Mouse (Mus musculus) hindlimb bud, embryonic 11.5 days (tissue): ENCODE measurements around the gene Pla2g12a.

ENCODE experiments used
- DNase-seq: peaks from one replicate; pipeline ENCODE4 v3.0.0-alpha.2; 2012; ENCODE audit warnings: low read depth, low spot score; ENCODE audit errors: extremely low spot score

The Pla2g12a gene

GRCm38 (mm10) chr3:129896591-129896990 lies 18.2 kb downstream of the Pla2g12a start:
- DNase-seq, result no peak

GRCm38 (mm10) chr3:129898886-129899285 lies 20.5 kb downstream of the Pla2g12a start:
- DNase-seq, result no peak

- DNase-seq, result peak; percentile 47
These were observed 22.9 kb downstream of the Pla2g12a start, which contains the start of gene Casp6 for GRCm38 (mm10) chr3:129901271-129901809. Gene Casp6 (plus strand): TSS chr3:129901425.

GRCm38 (mm10) chr3:129903369-129903768 lies 25.0 kb downstream of the Pla2g12a start:
- no peak for DNase-seq

- DNase-seq, result no peak
These were observed 25.5 kb downstream of the Pla2g12a start for GRCm38 (mm10) chr3:129903866-129904265.

- DNase-seq, result no peak
These were observed 26.2 kb downstream of the Pla2g12a start for GRCm38 (mm10) chr3:129904381-129905132.

GRCm38 (mm10) chr3:129912025-129912424 lies 33.6 kb downstream of the Pla2g12a start:
- DNase-seq, result no peak

- DNase-seq, result no peak
These were observed 34.8 kb downstream of the Pla2g12a start for GRCm38 (mm10) chr3:129913241-129913640.

- DNase-seq, result no peak
These were observed 39.0 kb downstream of the Pla2g12a start for GRCm38 (mm10) chr3:129917424-129917823.

GRCm38 (mm10) chr3:129918434-129918833 lies 40.0 kb downstream of the Pla2g12a start:
- DNase-seq, result no peak

GRCm38 (mm10) chr3:129923581-129923980 lies 45.2 kb downstream of the Pla2g12a start:
- no peak for DNase-seq

- DNase-seq, result no peak
These were observed 47.5 kb downstream of the Pla2g12a start for GRCm38 (mm10) chr3:129925861-129926260.

- no peak for DNase-seq
These were observed 51.9 kb downstream of the Pla2g12a start for GRCm38 (mm10) chr3:129930213-129930778.

- DNase-seq, result no peak
These were observed 54.0 kb downstream of the Pla2g12a start for GRCm38 (mm10) chr3:129932443-129932842.

- no peak for DNase-seq
These were observed 58.2 kb downstream of the Pla2g12a start for GRCm38 (mm10) chr3:129936561-129936960.

- DNase-seq, result no peak
These were observed 59.4 kb downstream of the Pla2g12a start for GRCm38 (mm10) chr3:129937848-129938247.

- no peak for DNase-seq
These were observed 60.7 kb downstream of the Pla2g12a start for GRCm38 (mm10) chr3:129939058-129939457.

- DNase-seq, result no peak
These were observed 62.4 kb downstream of the Pla2g12a start for GRCm38 (mm10) chr3:129940780-129941179.

GRCm38 (mm10) chr3:129941291-129941690 lies 62.9 kb downstream of the Pla2g12a start:
- no peak for DNase-seq

- DNase-seq, result no peak
These were observed 65.4 kb downstream of the Pla2g12a start for GRCm38 (mm10) chr3:129943813-129944212.
